Mouse (Mus musculus) kidney, adult 11 months (tissue): ENCODE data around the gene Smoc1.

Experiments used
- DNase-seq: peaks from one replicate; pipeline ENCODE4 v3.0.0; 2022

The Smoc1 gene

GRCm38 (mm10) chr12:81085244-81085643 lies 58.6 kb downstream of the Smoc1 start:
- DNase-seq: no peak

- no peak for DNase-seq
Observed at GRCm38 (mm10) chr12:81088131-81088530, 61.5 kb downstream of the Smoc1 start.

DNA sequence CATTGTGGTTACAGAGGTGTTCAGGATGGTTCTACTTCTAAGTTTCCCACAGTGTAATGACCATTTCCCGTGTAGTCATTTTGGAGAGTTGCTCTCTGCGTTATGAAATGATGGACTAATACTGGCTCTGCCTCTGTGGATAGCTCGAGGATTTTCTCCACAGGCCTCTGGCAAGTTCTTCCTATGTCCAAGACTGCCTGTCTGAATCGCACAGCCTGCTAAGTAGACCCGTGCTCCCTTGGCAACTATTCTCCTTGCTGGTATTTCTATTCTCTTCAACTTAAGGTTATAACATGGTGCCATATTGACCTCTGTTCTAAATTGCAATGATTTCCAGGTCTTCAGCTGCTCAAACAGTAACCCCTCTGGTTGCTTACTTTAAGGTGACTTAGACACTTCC lies 65.0 kb downstream of the Smoc1 start:
- no peak for DNase-seq

DNA sequence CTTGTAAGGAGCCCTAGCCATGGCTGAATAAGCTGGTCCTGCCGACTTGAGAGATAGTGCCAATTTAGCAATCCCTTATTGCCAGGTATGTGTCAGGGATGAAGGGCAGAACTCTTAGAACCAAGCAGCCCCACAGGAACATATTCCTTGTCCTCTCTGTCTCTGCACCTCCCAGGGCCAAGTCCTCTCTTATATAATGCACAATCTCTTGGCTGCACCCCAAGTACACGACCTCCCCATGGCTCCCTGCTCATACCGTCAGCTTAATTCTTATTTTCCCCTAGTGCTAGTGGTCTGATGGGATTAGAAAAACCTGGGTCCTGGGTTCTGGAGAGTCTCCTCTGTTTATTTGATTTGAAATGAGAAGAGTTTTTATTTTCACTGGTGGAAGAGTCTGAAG lies 66.0 kb downstream of the Smoc1 start:
- DNase-seq: no peak

- no peak for DNase-seq
Observed at GRCm38 (mm10) chr12:81093211-81093610, 66.6 kb downstream of the Smoc1 start.

- DNase-seq: no peak
Observed at GRCm38 (mm10) chr12:81094766-81095405, 68.3 kb downstream of the Smoc1 start.

DNA sequence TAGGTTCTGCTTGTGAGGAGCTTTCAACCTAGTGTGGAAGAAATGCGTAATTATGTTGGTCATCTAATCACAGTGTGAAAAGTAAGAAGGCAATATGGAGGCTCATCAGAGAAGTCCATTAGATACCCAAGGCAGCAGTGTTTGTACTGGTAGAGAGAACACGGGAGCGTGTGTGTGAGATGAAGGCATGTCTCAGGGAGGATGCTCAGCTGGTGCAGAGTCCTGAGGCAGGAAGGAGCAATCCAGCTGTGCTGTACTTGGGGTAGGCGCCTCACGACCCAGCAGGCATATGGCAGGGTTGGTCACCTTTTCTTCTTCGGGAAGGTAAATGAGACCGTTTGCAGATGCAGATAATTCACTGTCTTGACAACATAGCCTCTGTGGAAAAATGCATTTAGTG lies 70.7 kb downstream of the Smoc1 start:
- no peak for DNase-seq

DNA sequence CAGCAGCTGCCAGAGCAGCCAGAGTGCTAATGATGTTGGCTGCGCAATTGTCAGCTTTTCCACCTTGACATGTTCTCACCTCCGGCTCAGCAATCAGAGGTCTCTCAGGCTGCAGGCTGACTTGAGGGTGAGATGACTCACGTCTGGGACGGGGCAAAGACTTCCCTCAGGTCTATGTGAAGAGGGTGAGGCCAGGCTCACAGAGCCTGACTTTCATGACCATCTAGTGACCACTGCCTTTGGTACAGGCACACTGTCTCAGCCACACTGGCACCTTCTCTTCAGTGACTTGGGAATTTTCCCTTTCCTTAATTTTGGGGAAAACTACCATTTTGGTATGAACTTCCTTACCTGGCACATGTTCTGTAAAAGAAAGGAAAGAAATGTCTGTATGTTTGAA lies 71.1 kb downstream of the Smoc1 start:
- no peak for DNase-seq

GRCm38 (mm10) chr12:81099161-81099560 lies 72.6 kb downstream of the Smoc1 start:
- DNase-seq: no peak

DNA sequence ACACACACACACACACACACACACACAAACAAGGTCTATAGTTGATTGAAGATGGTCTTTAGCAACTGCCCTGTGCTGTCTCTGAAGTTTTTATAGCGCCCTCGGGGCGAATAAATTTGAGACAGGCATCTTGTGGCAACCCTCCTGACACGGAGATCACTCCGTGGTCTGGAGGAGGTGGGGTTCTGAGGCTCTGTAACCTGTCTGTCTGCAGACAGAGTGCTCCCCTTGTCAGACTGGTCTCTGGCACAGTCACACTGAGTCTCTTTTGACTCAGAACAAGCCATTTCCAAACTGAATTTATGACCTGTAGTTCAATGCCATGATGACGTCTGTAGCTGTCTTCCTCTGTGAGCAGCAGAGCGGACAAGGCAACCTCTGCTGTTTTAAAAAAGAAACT lies 75.1 kb downstream of the Smoc1 start:
- DNase-seq: no peak

GRCm38 (mm10) chr12:81104546-81104945 lies 77.9 kb downstream of the Smoc1 start:
- no peak for DNase-seq

- no peak for DNase-seq
Observed at GRCm38 (mm10) chr12:81105721-81106633, 79.4 kb downstream of the Smoc1 start.

DNA sequence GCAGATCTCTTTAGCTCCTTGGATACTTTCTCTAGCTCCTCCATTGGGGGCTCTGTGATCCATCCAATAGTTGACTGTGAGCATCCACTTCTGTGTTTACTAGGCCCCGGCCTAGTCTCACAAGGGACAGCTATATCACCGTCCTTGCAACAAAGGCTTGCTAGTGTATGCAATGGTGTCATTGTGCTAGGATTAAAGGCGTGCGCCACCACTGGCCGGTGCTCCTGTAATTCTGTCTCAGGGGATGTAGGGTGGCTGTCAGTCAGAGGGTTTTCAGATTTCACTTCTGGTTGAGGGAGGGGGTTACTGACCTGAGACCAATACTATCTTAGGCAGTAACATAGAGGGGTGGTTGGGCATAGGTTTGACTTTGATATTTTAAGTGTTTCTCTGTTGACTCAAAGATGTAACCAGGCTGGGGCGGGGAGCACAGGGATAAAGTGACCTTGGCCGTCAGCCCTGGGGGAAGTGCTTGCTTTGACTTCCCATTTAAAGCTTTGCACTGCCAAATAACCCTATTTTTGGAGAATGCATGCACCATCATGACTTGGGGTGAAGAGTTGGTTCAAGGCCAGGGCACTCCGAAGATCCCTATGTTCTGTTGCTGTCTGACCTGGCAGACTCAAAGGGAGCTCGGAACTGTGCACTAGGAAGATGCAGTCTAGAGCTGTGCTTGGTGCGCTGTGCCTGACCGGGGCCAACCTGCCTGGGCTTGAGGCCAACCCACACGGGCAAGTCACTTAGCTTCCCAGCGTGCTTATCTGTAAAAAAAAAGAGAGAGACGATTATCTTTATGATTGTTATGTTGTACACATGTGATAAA lies 80.9 kb downstream of the Smoc1 start:
- no peak for DNase-seq

DNA sequence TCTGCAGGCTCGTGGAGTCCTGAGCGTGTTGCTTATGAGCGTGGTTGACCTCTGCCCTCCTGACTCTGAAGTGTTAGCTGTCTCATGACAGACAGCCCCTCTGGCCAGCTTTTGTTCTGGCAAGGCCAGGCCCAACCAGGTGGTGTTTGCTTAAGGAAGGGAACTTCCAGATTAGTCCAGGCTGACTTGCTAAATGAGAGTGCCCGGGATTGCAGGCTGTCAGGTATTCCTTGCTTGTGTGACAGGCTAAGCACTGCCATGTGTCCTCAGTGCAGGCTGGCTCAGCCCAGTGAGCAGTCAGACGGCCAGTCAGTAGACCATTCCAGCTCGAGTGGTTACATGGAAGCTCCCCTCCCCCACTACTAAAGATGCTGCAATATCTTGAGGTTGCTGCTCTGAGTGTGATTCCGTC lies 82.0 kb downstream of the Smoc1 start:
- DNase-seq: no peak

DNA sequence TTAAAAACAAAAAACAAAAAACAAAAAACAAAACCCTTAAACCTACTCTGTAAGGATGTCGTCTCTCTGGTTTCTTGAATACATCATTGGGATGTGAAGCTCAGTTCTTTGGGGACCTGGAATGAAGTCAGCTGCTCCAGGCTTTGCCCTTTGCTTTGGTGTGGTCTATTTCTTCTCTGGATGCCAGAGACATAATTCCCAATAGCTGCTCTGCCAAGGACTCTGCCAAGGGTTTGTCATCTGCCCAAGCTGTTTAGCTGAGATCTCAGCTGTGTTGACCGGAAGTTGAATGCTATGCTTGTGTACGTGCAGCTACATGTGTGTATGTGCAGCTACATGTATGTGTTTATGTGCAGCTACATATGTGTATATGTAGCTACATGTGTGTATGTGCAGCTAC lies 83.4 kb downstream of the Smoc1 start:
- no peak for DNase-seq

GRCm38 (mm10) chr12:81112321-81112720 lies 85.7 kb downstream of the Smoc1 start:
- no peak for DNase-seq

DNA sequence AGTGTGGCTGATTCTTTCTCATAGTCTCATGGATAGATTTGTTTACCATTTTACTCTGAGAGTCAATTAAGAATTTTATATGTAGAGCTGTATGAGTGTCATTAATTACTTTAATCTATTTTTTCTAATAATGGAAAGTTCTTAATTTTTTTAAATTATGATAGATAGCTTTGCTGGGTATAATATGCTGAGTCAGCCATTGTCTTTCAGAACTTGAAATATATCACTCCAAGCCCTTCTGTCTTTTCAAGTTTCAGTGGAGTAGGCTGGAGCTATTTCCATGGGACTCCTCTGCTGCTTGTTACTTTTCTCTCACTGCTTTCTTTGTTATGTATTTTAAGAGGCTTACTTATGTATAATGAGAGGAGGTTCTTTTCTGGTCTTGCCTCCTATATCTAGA lies 93.7 kb downstream of the Smoc1 start:
- no peak for DNase-seq

- DNase-seq: no peak
Observed at GRCm38 (mm10) chr12:81123793-81124192, 97.2 kb downstream of the Smoc1 start.

DNA sequence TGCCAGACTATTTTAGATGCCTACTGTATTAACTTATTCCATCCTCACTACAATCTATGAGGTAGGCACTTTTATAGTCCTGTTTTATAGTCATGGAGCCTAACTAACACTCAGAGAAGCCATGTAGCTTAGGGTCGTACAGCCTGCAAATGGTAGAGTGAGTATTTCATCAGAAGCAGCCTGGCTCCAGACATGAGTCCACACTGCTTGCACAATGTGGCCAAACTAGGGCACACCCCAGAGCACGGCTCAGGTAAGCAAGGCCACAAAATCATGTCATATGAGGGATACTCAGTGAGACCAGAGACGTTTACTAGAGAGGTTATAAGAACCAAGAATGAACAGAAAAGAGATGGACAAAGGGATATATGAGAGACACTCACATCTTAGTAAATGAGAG lies 100.2 kb downstream of the Smoc1 start:
- no peak for DNase-seq

GRCm38 (mm10) chr12:81128693-81129092 lies 102.1 kb downstream of the Smoc1 start:
- no peak for DNase-seq

DNA sequence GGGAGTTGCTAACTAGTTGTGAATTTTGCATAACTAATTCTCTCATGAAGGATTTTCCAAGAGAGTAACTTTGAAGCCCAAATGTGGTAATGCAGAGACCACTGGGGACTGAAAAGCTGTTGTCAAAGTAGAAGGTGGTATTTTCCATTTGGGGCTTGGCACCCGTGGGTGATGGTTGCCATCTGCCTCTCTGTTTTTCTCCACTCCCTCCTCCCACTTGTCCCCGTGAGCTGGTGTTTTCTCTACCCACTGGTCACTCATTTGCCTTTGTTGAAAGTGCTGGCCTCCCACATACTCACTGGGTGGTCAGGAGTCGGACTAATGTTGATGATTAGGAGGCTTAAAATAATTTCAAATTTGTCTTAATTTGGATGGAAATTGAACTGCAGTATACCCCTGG lies 104.1 kb downstream of the Smoc1 start:
- DNase-seq: no peak

DNA sequence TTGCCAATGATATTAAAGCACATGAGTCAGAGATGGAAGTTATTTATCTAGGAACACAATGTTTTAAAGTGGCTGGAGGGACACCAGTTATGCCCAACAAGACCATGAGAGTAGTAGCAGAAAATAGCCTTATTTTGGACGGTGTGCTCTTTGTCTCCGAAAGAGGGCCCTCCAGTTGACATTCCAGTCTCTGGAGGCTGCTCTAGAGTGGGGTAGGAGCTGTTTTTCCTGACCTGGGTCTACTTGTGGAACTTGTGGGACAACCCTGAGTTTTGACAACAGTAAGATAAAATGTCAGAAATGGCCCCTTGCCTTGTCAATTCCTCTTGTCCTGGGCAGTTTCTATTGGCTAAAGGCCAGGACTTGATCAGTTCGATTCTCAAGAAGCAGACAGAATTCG lies 104.5 kb downstream of the Smoc1 start:
- DNase-seq: no peak

DNA sequence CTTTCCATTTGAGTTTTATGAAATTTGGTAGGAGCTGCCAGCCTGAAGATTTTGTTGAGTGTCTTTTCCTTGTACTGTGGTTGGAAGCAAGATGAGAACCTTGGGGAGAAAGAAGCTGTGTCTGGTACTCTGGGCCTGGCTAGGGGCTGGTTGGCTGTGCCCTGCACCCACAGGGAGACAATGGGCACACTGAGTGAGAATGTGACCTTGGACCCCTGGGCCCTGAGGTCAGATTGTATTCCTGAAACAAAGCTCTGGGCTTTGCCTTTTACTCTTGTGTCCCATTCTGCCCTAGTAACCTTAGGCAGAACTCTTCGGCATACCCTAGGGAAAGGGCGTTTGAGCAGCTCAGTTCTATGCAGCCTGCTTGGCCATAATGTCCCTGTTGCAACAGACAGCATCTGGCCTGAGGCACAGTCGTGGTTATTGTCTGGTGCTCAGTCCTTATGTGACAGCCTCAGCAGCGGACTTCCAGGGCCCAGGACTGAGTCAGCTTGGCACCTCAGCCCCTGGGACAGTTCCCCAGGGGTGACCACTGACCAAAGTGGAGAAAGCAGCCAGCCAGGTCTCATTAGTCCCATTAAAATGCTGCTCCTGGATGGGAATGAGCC lies 106.6 kb downstream of the Smoc1 start:
- no peak for DNase-seq
